Mouse (Mus musculus) limb, embryonic 11.5 days (tissue): ENCODE results near the gene H2-Oa. TPM values are rescaled to one million over a fixed set of nuclear protein-coding genes. Genes with fewer than 3 reads are reported as not detected.

Source experiments
- ATAC-seq: fragments of 200-750 bp; cut with Nextera tagmentation; 2 replicates; pipeline ENCODE4 v1.8.0; 2017; ENCODE audit warnings: low read depth; ENCODE audit not compliant: insufficient number of reproducible peaks, low FRiP score, low TSS enrichment
- DNase-seq: peaks from one replicate; pipeline ENCODE4 v3.0.0-alpha.2; 2015; ENCODE audit warnings: low spot score
- H3K27ac ChIP-seq: fragments of 300-500 bp; sonication (generic); replicated peaks from 2 replicates; pipeline ENCODE4 v1.5.1; 2014; ENCODE audit warnings: low read depth, mild to moderate bottlenecking, low read length
- H3K27me3 ChIP-seq: fragments of 300-500 bp; sonication (generic); 2 replicates; pipeline ENCODE4 v1.6.1; 2014; ENCODE audit warnings: mild to moderate bottlenecking, low read length, mixed read lengths; ENCODE audit not compliant: control insufficient read depth, insufficient read depth
- H3K36me3 ChIP-seq: fragments of 300-500 bp; sonication (generic); 2 replicates; pipeline ENCODE4 v1.6.1; 2014; ENCODE audit warnings: mild to moderate bottlenecking, low read length, moderate library complexity, mixed read lengths; ENCODE audit not compliant: control insufficient read depth, insufficient read depth
- H3K4me1 ChIP-seq: fragments of 300-500 bp; sonication (generic); 2 replicates; pipeline ENCODE4 v1.6.1; 2014; ENCODE audit warnings: low read length, mixed read lengths; ENCODE audit not compliant: control insufficient read depth, insufficient read depth
- H3K4me2 ChIP-seq: fragments of 300-500 bp; sonication (generic); 2 replicates; pipeline ENCODE4 v1.6.1; 2014; ENCODE audit warnings: low read depth, mild to moderate bottlenecking, moderate library complexity; ENCODE audit not compliant: severe bottlenecking
- H3K4me3 ChIP-seq: fragments of 300-500 bp; sonication (generic); 2 replicates; pipeline ENCODE4 v1.5.1; 2014; ENCODE audit warnings: low read depth, low read length
- H3K9ac ChIP-seq: fragments of 300-500 bp; sonication (generic); 2 replicates; pipeline ENCODE4 v1.6.1; 2014; ENCODE audit warnings: mild to moderate bottlenecking, low read length
- H3K9me3 ChIP-seq: fragments of 300-500 bp; sonication (generic); 2 replicates; pipeline ENCODE4 v1.6.1; 2016; ENCODE audit warnings: low read length; ENCODE audit not compliant: control insufficient read depth
- whole genome bisulfite sequencing: fragments of 180-500 bp; shearing (Covaris S2); extraction: QIAGEN DNeasy Blood & Tissue Kit; methylation state at CpG from one replicate; pipeline ENCODE4 v1.1.7; 2014; 5-methylcytosine and 5-hydroxymethylcytosine counted together
- polyA plus RNA-seq: library from polyadenylated mRNA; unstranded; fragments of >200 nt; fragmentation: Nextera tagmentation; extraction: Ambion mirVana; gene quantifications from 2 replicates; pipeline ENCODE4 v1.2.1, GENCODE M21; 2014

Gene H2-Oa
- polyA plus RNA-seq, 1 experiment from 2014 or later: 0.55 TPM

GRCm38 (mm10) chr17:34094283-34095035 lies 2.3 kb downstream of the H2-Oa start:
- H3K9ac ChIP-seq: no peak overlapping the region
- H3K4me2 ChIP-seq: no peak overlapping the region
- WGBS: 83% methylated on average over 27 of the region's 27 CpGs
- ATAC-seq: no peak
- no peak overlapping the region for H3K27ac ChIP-seq
- H3K36me3 ChIP-seq: no peaks in the 10 kb centered on the region
- H3K27me3 ChIP-seq: no peaks in the 10 kb centered on the region
- no peaks in the 10 kb centered on the region for H3K9me3 ChIP-seq
- no peak overlapping the region for H3K4me3 ChIP-seq
- 0 out of 2 replicates have a peak, but pooled peaks cover 5% of the 10 kb centered on the region for H3K4me1 ChIP-seq
- DNase-seq: no peak

- H3K4me3 ChIP-seq: no peak overlapping the region
- no peak overlapping the region for H3K9ac ChIP-seq
- DNase-seq: no peak
- H3K36me3 ChIP-seq: no peaks in the 10 kb centered on the region
- H3K9me3 ChIP-seq: no peaks in the 10 kb centered on the region
- H3K4me2 ChIP-seq: no peak overlapping the region
- 75% methylated on average over 3 of the region's 3 CpGs for WGBS
- H3K27me3 ChIP-seq: no peaks in the 10 kb centered on the region
- no peak overlapping the region for H3K27ac ChIP-seq
- no peak for ATAC-seq
- peaks cover 8% of the 10 kb centered on the region; the same call in 1 of the 2 replicates for H3K4me1 ChIP-seq
Observed at GRCm38 (mm10) chr17:34096497-34097010, 4.4 kb downstream of the H2-Oa start.

GRCm38 (mm10) chr17:34097272-34097671 lies 5.1 kb downstream of the H2-Oa start:
- Histone ChIP-seq H3K36me3 (no peaks in the 10 kb centered on the region), H3K27ac (no peak overlapping the region), H3K4me3 (no peak overlapping the region), H3K9ac (no peak overlapping the region), H3K4me2 (no peak overlapping the region), H3K27me3 (no peaks in the 10 kb centered on the region), H3K9me3 (no peaks in the 10 kb centered on the region), H3K4me1 (peaks cover 8% of the 10 kb centered on the region; the same call in 1 of the 2 replicates)
- DNase-seq (no peak), ATAC-seq (no peak)
- WGBS: 66% methylated on average over 5 of the region's 5 CpGs

GRCm38 (mm10) chr17:34098709-34099479 lies 6.8 kb downstream of the H2-Oa start:
- no peak for DNase-seq
- no peak for ATAC-seq
- Histone ChIP-seq H3K36me3 (no peaks in the 10 kb centered on the region), H3K27me3 (no peaks in the 10 kb centered on the region), H3K9ac (no peak overlapping the region), H3K9me3 (no peaks in the 10 kb centered on the region), H3K4me3 (no peak overlapping the region), H3K27ac (no peak overlapping the region), H3K4me2 (no peak overlapping the region), H3K4me1 (peaks cover 6% of the 10 kb centered on the region; the same call in 1 of the 2 replicates)
- WGBS: 51% methylated on average over 10 of the region's 10 CpGs

- Histone ChIP-seq H3K4me1 (peaks cover 3% of the 10 kb centered on the region; the same call in 1 of the 2 replicates), H3K36me3 (no peaks in the 10 kb centered on the region), H3K9ac (no peak overlapping the region), H3K4me3 (no peak overlapping the region), H3K4me2 (no peak overlapping the region), H3K27ac (no peak overlapping the region), H3K27me3 (no peaks in the 10 kb centered on the region), H3K9me3 (no peaks in the 10 kb centered on the region)
- DNase-seq (no peak), ATAC-seq (no peak)
- 57% methylated on average over 5 of the region's 5 CpGs for WGBS
Observed at GRCm38 (mm10) chr17:34099531-34099930, 7.4 kb downstream of the H2-Oa start.

- Histone ChIP-seq H3K4me1 (peaks cover 3% of the 10 kb centered on the region; the same call in 1 of the 2 replicates), H3K27me3 (no peaks in the 10 kb centered on the region), H3K4me2 (no peak overlapping the region), H3K9me3 (no peaks in the 10 kb centered on the region), H3K9ac (no peak overlapping the region), H3K27ac (no peak overlapping the region), H3K36me3 (no peaks in the 10 kb centered on the region), H3K4me3 (no peak overlapping the region)
- ATAC-seq (0 out of 2 replicates have a peak, but pooled peaks have one; percentile 17), DNase-seq (no peak)
- WGBS: 38% methylated on average over 5 of the region's 5 CpGs
Observed at GRCm38 (mm10) chr17:34101185-34101584, 9.0 kb downstream of the H2-Oa start.

- Histone ChIP-seq H3K4me2 (no peak overlapping the region), H3K9me3 (no peaks in the 10 kb centered on the region), H3K9ac (no peak overlapping the region), H3K4me1 (peaks cover 3% of the 10 kb centered on the region; the same call in 1 of the 2 replicates), H3K27ac (no peak overlapping the region), H3K36me3 (no peaks in the 10 kb centered on the region), H3K27me3 (no peaks in the 10 kb centered on the region), H3K4me3 (no peak overlapping the region)
- WGBS: 11% methylated on average over 12 of the region's 12 CpGs
- peak; percentile 98 for DNase-seq
- ATAC-seq: no peak
Observed at GRCm38 (mm10) chr17:34101604-34102032, 9.5 kb downstream of the H2-Oa start.

- 79% methylated on average over 6 of the region's 6 CpGs for WGBS
- ATAC-seq (no peak), DNase-seq (no peak)
- H3K36me3 ChIP-seq: no peaks in the 10 kb centered on the region
- H3K4me2 ChIP-seq: no peak overlapping the region
- no peaks in the 10 kb centered on the region for H3K27me3 ChIP-seq
- H3K4me3 ChIP-seq: no peak overlapping the region
- H3K9me3 ChIP-seq: no peaks in the 10 kb centered on the region
- no peak overlapping the region for H3K9ac ChIP-seq
- H3K4me1 ChIP-seq: peaks cover 3% of the 10 kb centered on the region; the same call in 1 of the 2 replicates
- H3K27ac ChIP-seq: no peak overlapping the region
Observed at GRCm38 (mm10) chr17:34102831-34103230, 10.7 kb downstream of the H2-Oa start.
